Mouse (Mus musculus): ENCODE data around the gene Rbm43. TPM values are rescaled to one million over a fixed set of nuclear protein-coding genes. Genes with fewer than 3 reads are reported as not detected.

Gene Rbm43
- polyA plus RNA-seq (2017; shearing (Covaris generic)) = 20.5 TPM

GRCm38 (mm10) chr2:51934574-51935334 lies at the start of gene Rbm43:
Rbm43 (minus strand) TSS chr2:51935163.

GRCm38 (mm10) chr2:51973410-51973968 lies 38.5 kb upstream of the Rbm43 start, which contains the start of gene Nmi:
Nmi (minus strand) TSS chr2:51973494.

Other genes starting within 250 kb of the Rbm43 start
- 127 TPM for gene Nmi, start 38.3 kb upstream of the Rbm43 start, polyA plus RNA-seq (2017; shearing (Covaris generic))
- not detected for gene Tnfaip6, start 102.8 kb upstream of the Rbm43 start, polyA plus RNA-seq (2017; shearing (Covaris generic))
- 94.1 TPM for gene Rif1, start 137.7 kb upstream of the Rbm43 start, polyA plus RNA-seq (2017; shearing (Covaris generic))